Mouse (Mus musculus): ENCODE results near the gene Diras2. TPM values are rescaled to one million over a fixed set of nuclear protein-coding genes. Genes with fewer than 3 reads are reported as not detected.

The Diras2 gene
- polyA plus RNA-seq, 1 experiment from 2014 or later: 0.46 TPM

- WGBS: 83% methylated on average over 9 of the region's 9 CpGs
- Histone ChIP-seq H3K4me1 (ENCODE audit: control insufficient read depth, insufficient read depth, low read length) (no peaks in the 10 kb centered on the region), H3K4me3 (ENCODE audit: low read length) (no peak overlapping the region), H3K4me2 (ENCODE audit: low read depth, low read length) (no peak overlapping the region), H3K9me3 (ENCODE audit: control insufficient read depth, low read length) (no peaks in the 10 kb centered on the region), H3K9ac (ENCODE audit: low read depth, low read length) (no peak overlapping the region), H3K27ac (ENCODE audit: low read length) (no peak overlapping the region), H3K36me3 (ENCODE audit: control insufficient read depth, insufficient read depth, low read length) (no peaks in the 10 kb centered on the region), H3K27me3 (replicated peaks; ENCODE audit: control insufficient read depth, insufficient read depth, low read length) (no peaks in the 10 kb centered on the region)
- ATAC-seq: no peak
Measured at GRCm38 (mm10) chr13:52554722-52555121, 23.6 kb upstream of the Diras2 start.

GRCm38 (mm10) chr13:52552822-52553477, 21.9 kb upstream of the Diras2 start:
- no peaks in the 10 kb centered on the region for H3K27me3 ChIP-seq (replicated peaks; ENCODE audit: control insufficient read depth, insufficient read depth, low read length)
- no peak for ATAC-seq
- 73% methylated on average over 9 of the region's 9 CpGs for whole genome bisulfite sequencing
- no peak overlapping the region for H3K4me3 ChIP-seq (ENCODE audit: low read length)
- H3K4me2 ChIP-seq (ENCODE audit: low read depth, low read length): no peak overlapping the region
- H3K9me3 ChIP-seq (ENCODE audit: control insufficient read depth, low read length): no peaks in the 10 kb centered on the region
- H3K36me3 ChIP-seq (ENCODE audit: control insufficient read depth, insufficient read depth, low read length): no peaks in the 10 kb centered on the region
- H3K9ac ChIP-seq (ENCODE audit: low read depth, low read length): no peak overlapping the region
- no peak overlapping the region for H3K27ac ChIP-seq (ENCODE audit: low read length)
- H3K4me1 ChIP-seq (ENCODE audit: control insufficient read depth, insufficient read depth, low read length): no peaks in the 10 kb centered on the region

- H3K36me3 ChIP-seq (ENCODE audit: control insufficient read depth, insufficient read depth, low read length): no peaks in the 10 kb centered on the region
- no peak overlapping the region for H3K27ac ChIP-seq (ENCODE audit: low read length)
- no peaks in the 10 kb centered on the region for H3K27me3 ChIP-seq (replicated peaks; ENCODE audit: control insufficient read depth, insufficient read depth, low read length)
- H3K9ac ChIP-seq (ENCODE audit: low read depth, low read length): no peak overlapping the region
- H3K9me3 ChIP-seq (ENCODE audit: control insufficient read depth, low read length): no peaks in the 10 kb centered on the region
- no peak overlapping the region for H3K4me2 ChIP-seq (ENCODE audit: low read depth, low read length)
- no peak for ATAC-seq
- 81% methylated on average over 9 of the region's 9 CpGs for WGBS
- no peak overlapping the region for H3K4me3 ChIP-seq (ENCODE audit: low read length)
- peaks cover 4% of the 10 kb centered on the region; the same call in 1 of the 2 replicates for H3K4me1 ChIP-seq (ENCODE audit: control insufficient read depth, insufficient read depth, low read length)
Measured at GRCm38 (mm10) chr13:52551275-52551674, 20.2 kb upstream of the Diras2 start.

GRCm38 (mm10) chr13:52550690-52551193, 19.7 kb upstream of the Diras2 start:
- no peaks in the 10 kb centered on the region for H3K9me3 ChIP-seq (ENCODE audit: control insufficient read depth, low read length)
- WGBS: 60% methylated on average over 5 of the region's 5 CpGs
- no peak overlapping the region for H3K9ac ChIP-seq (ENCODE audit: low read depth, low read length)
- peaks cover 4% of the 10 kb centered on the region; the same call in 1 of the 2 replicates for H3K4me1 ChIP-seq (ENCODE audit: control insufficient read depth, insufficient read depth, low read length)
- no peak overlapping the region for H3K27ac ChIP-seq (ENCODE audit: low read length)
- H3K27me3 ChIP-seq (replicated peaks; ENCODE audit: control insufficient read depth, insufficient read depth, low read length): no peaks in the 10 kb centered on the region
- H3K36me3 ChIP-seq (ENCODE audit: control insufficient read depth, insufficient read depth, low read length): no peaks in the 10 kb centered on the region
- no peak for ATAC-seq
- no peak overlapping the region for H3K4me3 ChIP-seq (ENCODE audit: low read length)
- H3K4me2 ChIP-seq (ENCODE audit: low read depth, low read length): no peak overlapping the region

- Histone ChIP-seq H3K27me3 (replicated peaks; ENCODE audit: control insufficient read depth, insufficient read depth, low read length) (no peaks in the 10 kb centered on the region), H3K9ac (ENCODE audit: low read depth, low read length) (no peak overlapping the region), H3K4me3 (ENCODE audit: low read length) (no peak overlapping the region), H3K4me2 (ENCODE audit: low read depth, low read length) (no peak overlapping the region), H3K9me3 (ENCODE audit: control insufficient read depth, low read length) (no peaks in the 10 kb centered on the region), H3K36me3 (ENCODE audit: control insufficient read depth, insufficient read depth, low read length) (no peaks in the 10 kb centered on the region), H3K27ac (ENCODE audit: low read length) (no peak overlapping the region), H3K4me1 (ENCODE audit: control insufficient read depth, insufficient read depth, low read length) (peaks cover 4% of the 10 kb centered on the region; the same call in 1 of the 2 replicates)
- 80% methylated on average over 6 of the region's 6 CpGs for WGBS
- no peak for ATAC-seq
Measured at GRCm38 (mm10) chr13:52546288-52546687, 15.2 kb upstream of the Diras2 start.

- Histone ChIP-seq H3K27me3 (replicated peaks; ENCODE audit: control insufficient read depth, insufficient read depth, low read length) (no peaks in the 10 kb centered on the region), H3K4me3 (ENCODE audit: low read length) (no peak overlapping the region), H3K4me1 (ENCODE audit: control insufficient read depth, insufficient read depth, low read length) (peaks cover 4% of the 10 kb centered on the region; the same call in 1 of the 2 replicates), H3K4me2 (ENCODE audit: low read depth, low read length) (no peak overlapping the region), H3K9ac (ENCODE audit: low read depth, low read length) (no peak overlapping the region), H3K27ac (ENCODE audit: low read length) (no peak overlapping the region), H3K9me3 (ENCODE audit: control insufficient read depth, low read length) (no peaks in the 10 kb centered on the region), H3K36me3 (ENCODE audit: control insufficient read depth, insufficient read depth, low read length) (no peaks in the 10 kb centered on the region)
- WGBS: 65% methylated on average over 4 of the region's 4 CpGs
- no peak for ATAC-seq
Measured at GRCm38 (mm10) chr13:52542636-52543035, 11.6 kb upstream of the Diras2 start.

GRCm38 (mm10) chr13:52542036-52542526, 11.0 kb upstream of the Diras2 start:
- WGBS: 76% methylated on average over 8 of the region's 8 CpGs
- H3K36me3 ChIP-seq (ENCODE audit: control insufficient read depth, insufficient read depth, low read length): no peaks in the 10 kb centered on the region
- H3K4me3 ChIP-seq (ENCODE audit: low read length): no peak overlapping the region
- no peak overlapping the region for H3K27ac ChIP-seq (ENCODE audit: low read length)
- no peak overlapping the region for H3K9ac ChIP-seq (ENCODE audit: low read depth, low read length)
- H3K27me3 ChIP-seq (replicated peaks; ENCODE audit: control insufficient read depth, insufficient read depth, low read length): no peaks in the 10 kb centered on the region
- no peak overlapping the region for H3K4me2 ChIP-seq (ENCODE audit: low read depth, low read length)
- peaks cover 3% of the 10 kb centered on the region; the same call in 1 of the 2 replicates for H3K4me1 ChIP-seq (ENCODE audit: control insufficient read depth, insufficient read depth, low read length)
- ATAC-seq: no peak
- H3K9me3 ChIP-seq (ENCODE audit: control insufficient read depth, low read length): no peaks in the 10 kb centered on the region

GRCm38 (mm10) chr13:52541385-52542035, 10.4 kb upstream of the Diras2 start:
- WGBS: 77% methylated on average over 5 of the region's 5 CpGs
- Histone ChIP-seq H3K36me3 (ENCODE audit: control insufficient read depth, insufficient read depth, low read length) (no peaks in the 10 kb centered on the region), H3K4me2 (ENCODE audit: low read depth, low read length) (no peak overlapping the region), H3K4me3 (ENCODE audit: low read length) (no peak overlapping the region), H3K9me3 (ENCODE audit: control insufficient read depth, low read length) (no peaks in the 10 kb centered on the region), H3K27me3 (replicated peaks; ENCODE audit: control insufficient read depth, insufficient read depth, low read length) (no peaks in the 10 kb centered on the region), H3K27ac (ENCODE audit: low read length) (no peak overlapping the region), H3K4me1 (ENCODE audit: control insufficient read depth, insufficient read depth, low read length) (no peaks in the 10 kb centered on the region), H3K9ac (ENCODE audit: low read depth, low read length) (no peak overlapping the region)
- no peak for ATAC-seq

GRCm38 (mm10) chr13:52539461-52539860, 8.4 kb upstream of the Diras2 start:
- H3K27me3 ChIP-seq (replicated peaks; ENCODE audit: control insufficient read depth, insufficient read depth, low read length): no peaks in the 10 kb centered on the region
- H3K9ac ChIP-seq (ENCODE audit: low read depth, low read length): no peak overlapping the region
- H3K27ac ChIP-seq (ENCODE audit: low read length): no peak overlapping the region
- WGBS: 85% methylated on average over 6 of the region's 6 CpGs
- H3K9me3 ChIP-seq (ENCODE audit: control insufficient read depth, low read length): no peaks in the 10 kb centered on the region
- no peak for ATAC-seq
- no peaks in the 10 kb centered on the region for H3K36me3 ChIP-seq (ENCODE audit: control insufficient read depth, insufficient read depth, low read length)
- no peak overlapping the region for H3K4me2 ChIP-seq (ENCODE audit: low read depth, low read length)
- H3K4me1 ChIP-seq (ENCODE audit: control insufficient read depth, insufficient read depth, low read length): no peaks in the 10 kb centered on the region
- no peak overlapping the region for H3K4me3 ChIP-seq (ENCODE audit: low read length)

Data from intestine, embryonic 16.5 days (tissue).